10 mouse cellular contexts compared by ENCODE assay signal in the genomic region with DNA sequence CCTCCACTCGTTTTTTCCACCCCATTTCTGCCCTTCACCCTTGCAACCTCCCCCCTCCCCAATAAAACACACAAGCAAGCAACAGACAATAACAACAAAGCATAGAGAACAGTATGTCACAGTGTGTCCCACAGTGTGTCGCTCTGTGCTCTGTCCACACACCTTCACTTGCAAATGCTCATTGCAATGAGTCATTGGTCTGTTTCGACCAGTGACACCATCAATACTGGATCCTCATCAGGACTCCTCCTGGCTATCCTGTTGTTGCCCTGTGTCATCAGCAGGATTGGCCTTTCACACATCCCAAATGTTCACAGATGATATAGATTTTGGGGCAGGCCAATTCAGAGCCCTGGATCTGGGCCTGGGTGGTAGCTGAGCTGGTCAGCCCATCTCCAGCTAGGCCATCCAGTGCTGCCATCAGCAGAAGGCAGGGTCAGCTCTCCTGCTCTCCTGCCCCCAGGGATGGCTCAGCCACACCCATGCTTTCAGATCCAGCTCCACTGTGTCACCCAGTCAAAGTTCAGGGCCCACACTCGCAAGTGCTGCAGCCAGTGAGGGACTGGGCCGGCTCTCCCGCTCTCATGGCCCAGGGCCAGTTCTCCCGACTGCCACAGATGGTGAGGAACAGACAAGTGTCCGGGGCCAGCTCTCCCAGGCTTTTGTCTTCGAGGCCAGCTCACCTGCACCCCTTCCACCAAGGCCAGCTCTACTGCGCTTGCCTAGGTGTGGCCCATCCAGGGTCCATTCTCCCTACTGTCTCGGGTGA.
DNase-seq lines count a peak whose midpoint lies in the region; ATAC-seq and TF ChIP-seq lines count a peak whose summit lies in the region.
"Had no signal": no experiment of that assay in that cellular context is flagged by ENCODE, and none has a peak within 500 bp of the region (broad histone marks: within the 10 kb centered on the region; RNA-seq: fewer than 3 reads in every experiment).

No protein-coding gene starts in this region.

- no peaks in the 10 kb centered on the region for H3K36me3 ChIP-seq in hindbrain, postnatal 0 days (ENCODE audit: insufficient read depth, low read length)
- H3K36me3 ChIP-seq in hindbrain, embryonic 13.5 days: no peaks in the 10 kb centered on the region
- H3K36me3 ChIP-seq in liver, embryonic 13.5 days: no peaks in the 10 kb centered on the region
- H3K36me3 ChIP-seq: heart, embryonic 12.5 days had no signal

- H3K27me3 ChIP-seq in hindbrain, postnatal 0 days (ENCODE audit: insufficient read depth, low read length): no peaks in the 10 kb centered on the region
- 0 out of 2 replicates have a peak, but pooled peaks cover 2% of the 10 kb centered on the region for H3K27me3 ChIP-seq in hindbrain, embryonic 13.5 days
- H3K27me3 ChIP-seq in liver, embryonic 13.5 days: no peaks in the 10 kb centered on the region
- H3K27me3 ChIP-seq: megakaryocyte, embryonic 14.5 days had no signal

- no peak overlapping the region for H3K4me2 ChIP-seq in hindbrain, postnatal 0 days (ENCODE audit: low read depth, low read length)
- H3K4me2 ChIP-seq in hindbrain, embryonic 13.5 days: no peak overlapping the region
- H3K4me2 ChIP-seq in liver, embryonic 13.5 days: no peak overlapping the region
- H3K4me2 ChIP-seq: heart, embryonic 12.5 days had no signal

- no peaks in the 10 kb centered on the region for H3K9me3 ChIP-seq in hindbrain, postnatal 0 days (ENCODE audit: low read length)
- H3K9me3 ChIP-seq in hindbrain, embryonic 13.5 days: no peaks in the 10 kb centered on the region
- H3K9me3 ChIP-seq in liver, embryonic 13.5 days (replicated peaks): no peaks in the 10 kb centered on the region
- H3K9me3 ChIP-seq: heart, embryonic 12.5 days; megakaryocyte, embryonic 14.5 days had no signal

- peak; percentile 27 for DNase-seq in hindbrain, postnatal 0 days (ENCODE audit: low spot score)
- DNase-seq in adrenal gland, postnatal 25 days: peak; percentile 51
- peak; percentile 81 to 86 for DNase-seq in cerebellum, postnatal 36 days
- no peak for DNase-seq in liver, embryonic 13.5 days
- DNase-seq in embryo, embryonic 10.5 days (ENCODE audit: low spot score): no peak
- DNase-seq in spleen, adult 12 weeks (ENCODE audit: low spot score): no peak
- no peak for DNase-seq in ovary, adult 18-20 months (ENCODE audit: low spot score)

- no peaks in the 10 kb centered on the region for H3K4me1 ChIP-seq in hindbrain, postnatal 0 days (ENCODE audit: insufficient read depth, low read length)
- no peaks in the 10 kb centered on the region for H3K4me1 ChIP-seq in hindbrain, embryonic 13.5 days (replicated peaks)
- peaks cover 15% of the 10 kb centered on the region for H3K4me1 ChIP-seq in liver, embryonic 13.5 days (replicated peaks)
- H3K4me1 ChIP-seq: heart, embryonic 12.5 days had no signal

- no peak overlapping the region for H3K27ac ChIP-seq in hindbrain, postnatal 0 days
- no peak overlapping the region for H3K27ac ChIP-seq in hindbrain, embryonic 13.5 days
- peak overlapping the region; percentile 58 for H3K27ac ChIP-seq in liver, embryonic 13.5 days

- H3K4me3 ChIP-seq in hindbrain, postnatal 0 days (ENCODE audit: low read length): no peak overlapping the region
- H3K4me3 ChIP-seq in hindbrain, embryonic 13.5 days: no peak overlapping the region
- no peak overlapping the region for H3K4me3 ChIP-seq in liver, embryonic 13.5 days (replicated peaks)
- H3K4me3 ChIP-seq: heart, embryonic 12.5 days; megakaryocyte, embryonic 14.5 days had no signal

- peak; percentile 8; the same call in 1 of the 2 replicates for ATAC-seq in hindbrain, postnatal 0 days
- no peak for ATAC-seq in hindbrain, embryonic 13.5 days (ENCODE audit: low FRiP score)
- peak; percentile 66 for ATAC-seq in liver, embryonic 13.5 days (ENCODE audit: low read depth)

- WGBS in hindbrain, postnatal 0 days: 54% methylated on average over 11 of the region's 11 CpGs
- WGBS in hindbrain, embryonic 13.5 days: 70% methylated on average over 11 of the region's 11 CpGs
- 67% methylated on average over 11 of the region's 11 CpGs for WGBS in liver, embryonic 13.5 days (ENCODE audit: insufficient replicate concordance)

- TF ChIP-seq CTCF in hindbrain, postnatal 0 days (IDR thresholded peaks at IDR 0.05; ENCODE audit: low read depth): no peak

- no peak overlapping the region for H3K9ac ChIP-seq in hindbrain, postnatal 0 days (replicated peaks; ENCODE audit: low read length)
- no peak overlapping the region for H3K9ac ChIP-seq in hindbrain, embryonic 13.5 days
- no peak overlapping the region for H3K9ac ChIP-seq in liver, embryonic 13.5 days
- H3K9ac ChIP-seq: heart, embryonic 12.5 days had no signal

Comparison
In these comparisons a context has a peak if more than half of its experiments do, and no peak if none do; other contexts are left out.
1. DNase-seq: peak in hindbrain, postnatal 0 days (single experiment), adrenal gland, postnatal 25 days (single experiment) and cerebellum, postnatal 36 days (2 of 2); none in liver, embryonic 13.5 days (single experiment), embryo, embryonic 10.5 days (single experiment), spleen, adult 12 weeks (single experiment) and ovary, adult 18-20 months (single experiment).